8 mouse cellular contexts compared by ENCODE assay signal in genomic region chr17:72797867-72798266, GRCm38 (mm10). TPM values are rescaled to one million over a fixed set of nuclear protein-coding genes. Genes with fewer than 3 reads are reported as not detected.
DNase-seq lines count a peak whose midpoint lies in the region; ATAC-seq and TF ChIP-seq lines count a peak whose summit lies in the region.

No protein-coding gene starts in this region.

- TF ChIP-seq POLR2A in thymus, adult 2 months (IDR thresholded peaks at IDR 0.05; ENCODE audit: control insufficient read depth, extremely low read depth, insufficient read depth, low read length, poor library complexity), result no peak

- TF ChIP-seq CTCF in thymus, adult 2 months (IDR thresholded peaks at IDR 0.05; ENCODE audit: borderline replicate concordance, control insufficient read depth, extremely low read depth, insufficient read depth, low read length, poor library complexity), result no peak

- 21% methylated on average over 2 of the region's 2 CpGs for WGBS in forebrain, embryonic 12.5 days
- 33% methylated on average over 2 of the region's 2 CpGs for WGBS in forebrain, embryonic 10.5 days
- WGBS in thymus, adult 2 months, result 24% methylated on average over 2 of the region's 2 CpGs
- WGBS in intestine, embryonic 14.5 days, result 30% methylated on average over 2 of the region's 2 CpGs
- 21% methylated on average over 2 of the region's 2 CpGs for WGBS in lung, embryonic 16.5 days
- WGBS in stomach, embryonic 14.5 days, result 23% methylated on average over 2 of the region's 2 CpGs

- H3K27ac ChIP-seq in forebrain, embryonic 12.5 days, result no peak overlapping the region
- H3K27ac ChIP-seq in forebrain, embryonic 10.5 days, result no peak overlapping the region
- H3K27ac ChIP-seq in thymus, adult 2 months (ENCODE audit: control insufficient read depth, insufficient read depth, low read length), result no peak overlapping the region
- no peak overlapping the region for H3K27ac ChIP-seq in intestine, embryonic 14.5 days (ENCODE audit: low read depth)
- no peak overlapping the region for H3K27ac ChIP-seq in lung, embryonic 16.5 days (ENCODE audit: low read length)
- H3K27ac ChIP-seq in stomach, embryonic 14.5 days (ENCODE audit: low read length), result no peak overlapping the region

- no peaks in the 10 kb centered on the region for H3K27me3 ChIP-seq in forebrain, embryonic 12.5 days
- H3K27me3 ChIP-seq in forebrain, embryonic 10.5 days (ENCODE audit: poor library complexity, severe bottlenecking), result no peaks in the 10 kb centered on the region
- no peaks in the 10 kb centered on the region for H3K27me3 ChIP-seq in thymus, adult 2 months (ENCODE audit: control insufficient read depth, insufficient read depth, low read length)
- no peaks in the 10 kb centered on the region for H3K27me3 ChIP-seq in intestine, embryonic 14.5 days (replicated peaks; ENCODE audit: control insufficient read depth, insufficient read depth, low read length)
- no peaks in the 10 kb centered on the region for H3K27me3 ChIP-seq in lung, embryonic 16.5 days (ENCODE audit: control insufficient read depth, insufficient read depth, low read depth, low read length)
- no peaks in the 10 kb centered on the region for H3K27me3 ChIP-seq in stomach, embryonic 14.5 days (ENCODE audit: control insufficient read depth, insufficient read depth, low read length)

- no peak overlapping the region for H3K4me3 ChIP-seq in forebrain, embryonic 12.5 days (replicated peaks)
- H3K4me3 ChIP-seq in forebrain, embryonic 10.5 days, result no peak overlapping the region
- no peak overlapping the region for H3K4me3 ChIP-seq in thymus, adult 2 months (ENCODE audit: control insufficient read depth, insufficient read depth, low read length)
- no peak overlapping the region for H3K4me3 ChIP-seq in intestine, embryonic 14.5 days (ENCODE audit: low read depth, low read length)
- no peak overlapping the region for H3K4me3 ChIP-seq in lung, embryonic 16.5 days (ENCODE audit: low read length)
- H3K4me3 ChIP-seq in stomach, embryonic 14.5 days (ENCODE audit: low read depth, low read length), result no peak overlapping the region

- no peaks in the 10 kb centered on the region for H3K9me3 ChIP-seq in forebrain, embryonic 12.5 days
- no peaks in the 10 kb centered on the region; the same call in 1 of the 2 replicates for H3K9me3 ChIP-seq in forebrain, embryonic 10.5 days
- no peaks in the 10 kb centered on the region for H3K9me3 ChIP-seq in intestine, embryonic 14.5 days (ENCODE audit: control insufficient read depth, low read length)
- H3K9me3 ChIP-seq in lung, embryonic 16.5 days (ENCODE audit: control insufficient read depth, low read length), result no peaks in the 10 kb centered on the region
- no peaks in the 10 kb centered on the region for H3K9me3 ChIP-seq in stomach, embryonic 14.5 days (ENCODE audit: control insufficient read depth, low read depth, low read length)

- no peaks in the 10 kb centered on the region for H3K4me1 ChIP-seq in forebrain, embryonic 12.5 days
- no peaks in the 10 kb centered on the region for H3K4me1 ChIP-seq in forebrain, embryonic 10.5 days
- no peaks in the 10 kb centered on the region for H3K4me1 ChIP-seq in thymus, adult 2 months (replicated peaks; ENCODE audit: control insufficient read depth, insufficient read depth, low read length)
- H3K4me1 ChIP-seq in intestine, embryonic 14.5 days (replicated peaks; ENCODE audit: control insufficient read depth, insufficient read depth, low read length), result peaks cover 6% of the 10 kb centered on the region; the same call in 1 of the 2 replicates
- H3K4me1 ChIP-seq in lung, embryonic 16.5 days (replicated peaks; ENCODE audit: control insufficient read depth, insufficient read depth, low read length), result peaks cover 7% of the 10 kb centered on the region
- H3K4me1 ChIP-seq in stomach, embryonic 14.5 days (ENCODE audit: control insufficient read depth, insufficient read depth, low read length), result 0 out of 2 replicates have a peak, but pooled peaks cover 3% of the 10 kb centered on the region

- no peak overlapping the region for H3K4me2 ChIP-seq in forebrain, embryonic 12.5 days
- H3K4me2 ChIP-seq in intestine, embryonic 14.5 days (ENCODE audit: low read length), result no peak overlapping the region
- no peak overlapping the region for H3K4me2 ChIP-seq in lung, embryonic 16.5 days (ENCODE audit: low read depth, low read length)
- no peak overlapping the region for H3K4me2 ChIP-seq in stomach, embryonic 14.5 days (replicated peaks; ENCODE audit: low read depth, low read length)

- no peak for DNase-seq in forebrain, embryonic 10.5 days (ENCODE audit: extremely low spot score, low spot score)
- peak; percentile 51 for DNase-seq in thymus, adult 2 months
- DNase-seq in thymus, postnatal 36 days, result no peak
- peak; percentile 74 for DNase-seq in embryo, embryonic 11 days
- peak; percentile 54 for DNase-seq in intestine, embryonic 14.5 days (ENCODE audit: low spot score)

- ATAC-seq in forebrain, embryonic 12.5 days (ENCODE audit: low FRiP score), result peak; percentile 44; the same call in 1 of the 2 replicates
- no peak; the same call in 1 of the 2 replicates for ATAC-seq in intestine, embryonic 14.5 days (replicated peaks; ENCODE audit: low FRiP score, low TSS enrichment, low read depth)
- peak; percentile 69 for ATAC-seq in lung, embryonic 16.5 days (ENCODE audit: low read depth)
- ATAC-seq in stomach, embryonic 14.5 days (ENCODE audit: insufficient number of reproducible peaks, insufficient read depth, low FRiP score, low read depth), result peak; percentile 57; the same call in 1 of the 2 replicates

- H3K9ac ChIP-seq in forebrain, embryonic 12.5 days, result no peak overlapping the region
- no peak overlapping the region for H3K9ac ChIP-seq in intestine, embryonic 14.5 days (ENCODE audit: low read length)
- no peak overlapping the region for H3K9ac ChIP-seq in lung, embryonic 16.5 days (ENCODE audit: low read length)
- no peak overlapping the region for H3K9ac ChIP-seq in stomach, embryonic 14.5 days (replicated peaks; ENCODE audit: low read depth, low read length)

- no peaks in the 10 kb centered on the region for H3K36me3 ChIP-seq in forebrain, embryonic 12.5 days (replicated peaks)
- no peaks in the 10 kb centered on the region for H3K36me3 ChIP-seq in forebrain, embryonic 10.5 days (replicated peaks)
- H3K36me3 ChIP-seq in thymus, adult 2 months (ENCODE audit: control insufficient read depth, insufficient read depth, low read length), result no peaks in the 10 kb centered on the region
- no peaks in the 10 kb centered on the region for H3K36me3 ChIP-seq in intestine, embryonic 14.5 days (ENCODE audit: control insufficient read depth, insufficient read depth, low read length)
- H3K36me3 ChIP-seq in lung, embryonic 16.5 days (ENCODE audit: control insufficient read depth, insufficient read depth, low read length), result no peaks in the 10 kb centered on the region
- no peaks in the 10 kb centered on the region for H3K36me3 ChIP-seq in stomach, embryonic 14.5 days (ENCODE audit: control insufficient read depth, insufficient read depth, low read length)

RNA-seq across cellular contexts. Expression of gene Ypel5, which starts 38.4 kb away (rescaled TPM):
- polyA plus RNA-seq in forebrain, embryonic 12.5 days (2016; fragmentation: Nextera tagmentation; extraction: Ambion mirVana), result 63.1 and 64.6 TPM in 2 replicates
- polyA plus RNA-seq in forebrain, embryonic 10.5 days (2016; fragmentation: Nextera tagmentation; extraction: Ambion mirVana), result 20.4 and 23.2 TPM in 2 replicates
- 23.6 and 27.2 TPM in 2 replicates for polyA plus RNA-seq in thymus, adult 2 months (2012; rRNA removed)
- polyA plus RNA-seq in intestine, embryonic 14.5 days (2014; fragmentation: Nextera tagmentation; extraction: Ambion mirVana), result 35.9 and 39.1 TPM in 2 replicates
- polyA plus RNA-seq in lung, embryonic 16.5 days (2015; fragmentation: Nextera tagmentation; extraction: Ambion mirVana), result 54.8 and 57.8 TPM in 2 replicates
- polyA plus RNA-seq in stomach, embryonic 14.5 days (2014; fragmentation: Nextera tagmentation; extraction: Ambion mirVana), result 41.3 and 42.2 TPM in 2 replicates

Comparison
In these comparisons a context has a peak if more than half of its experiments do, and no peak if none do; other contexts are left out.
1. DNase-seq: peak in thymus, adult 2 months (single experiment), embryo, embryonic 11 days (single experiment) and intestine, embryonic 14.5 days (single experiment); none in forebrain, embryonic 10.5 days (single experiment) and thymus, postnatal 36 days (0 of 2).